Mouse (Mus musculus): ENCODE data around the gene Chst8.

DNA sequence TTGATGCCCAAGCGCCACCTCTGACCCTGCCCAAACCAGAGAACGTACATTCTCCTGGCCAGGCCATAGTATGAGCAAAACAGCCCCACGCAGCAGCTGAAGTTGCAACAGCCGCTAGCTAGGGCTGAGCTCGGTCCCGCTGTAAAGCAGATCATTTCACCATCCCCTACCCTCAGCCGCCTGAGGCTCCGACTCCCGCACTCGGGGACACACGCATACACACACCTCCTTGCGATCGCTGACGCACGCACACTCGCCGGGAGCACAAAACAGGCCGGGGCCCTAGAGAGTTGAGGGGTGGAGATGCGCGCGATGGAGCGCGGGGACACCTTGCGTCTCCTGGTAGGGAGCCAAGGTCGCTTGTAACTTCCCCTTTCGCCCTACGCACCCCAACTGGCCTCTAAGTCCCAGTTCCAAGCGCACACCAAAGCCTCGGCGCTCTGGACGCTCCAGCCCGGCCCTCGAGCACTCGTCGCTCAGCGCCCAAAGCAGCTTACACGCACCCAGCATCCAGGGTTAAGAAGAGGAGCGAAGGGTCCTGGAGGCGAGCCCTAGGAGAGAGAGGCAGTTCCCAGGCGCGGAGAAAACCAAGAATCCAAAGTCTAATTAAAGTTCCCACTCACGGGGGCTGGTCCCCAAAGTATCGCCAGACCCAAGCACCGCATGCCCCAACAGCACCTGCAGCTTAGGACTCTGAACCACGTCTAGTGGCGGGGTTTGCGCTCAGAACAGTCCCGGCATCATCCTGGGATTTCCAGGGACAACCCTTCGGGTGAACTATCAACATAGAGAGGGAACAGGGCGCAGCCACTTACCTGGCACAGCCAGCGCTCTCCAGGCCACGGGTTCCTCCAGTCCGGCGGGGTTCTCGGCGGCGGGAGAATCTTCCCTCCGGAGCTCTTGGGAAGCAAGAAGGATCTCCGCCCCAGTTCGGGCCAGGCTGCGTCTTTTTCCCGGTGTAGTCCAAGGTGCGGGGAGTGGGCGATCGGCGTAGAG is 682 bp downstream of the Chst8 start:
- TF ChIP-seq EP300 (IDR thresholded peaks at IDR 0.05; ENCODE audit: low read depth) = no peak
- no peak for TF ChIP-seq CTCF (IDR thresholded peaks at IDR 0.05; ENCODE audit: low read depth)

Data from heart, postnatal 0 days (tissue).